Mouse (Mus musculus) neutrophil, adult 5-6 weeks (primary cell): ENCODE measurements around the gene Nme7. TPM values are rescaled to one million over a fixed set of nuclear protein-coding genes. Genes with fewer than 3 reads are reported as not detected.

ENCODE experiments used
- ATAC-seq: fragments of 151-379, 151-347 bp; 2 replicates; pipeline ENCODE4 v1.8.0; 2017; ENCODE audit warnings: mild to moderate bottlenecking, moderate TSS enrichment; ENCODE audit not compliant: insufficient number of reproducible peaks, poor library complexity, low FRiP score, severe bottlenecking; ENCODE audit errors: extremely low read depth
- total RNA-seq: library from RNA; stranded (forward); fragments of 200-1000 nt; gene quantifications from 2 replicates; pipeline ENCODE4 v1.2.3, GENCODE M21; 2017

Gene Nme7
- total RNA-seq, 1 experiment from 2014 or later, result 21.6 TPM

DNA sequence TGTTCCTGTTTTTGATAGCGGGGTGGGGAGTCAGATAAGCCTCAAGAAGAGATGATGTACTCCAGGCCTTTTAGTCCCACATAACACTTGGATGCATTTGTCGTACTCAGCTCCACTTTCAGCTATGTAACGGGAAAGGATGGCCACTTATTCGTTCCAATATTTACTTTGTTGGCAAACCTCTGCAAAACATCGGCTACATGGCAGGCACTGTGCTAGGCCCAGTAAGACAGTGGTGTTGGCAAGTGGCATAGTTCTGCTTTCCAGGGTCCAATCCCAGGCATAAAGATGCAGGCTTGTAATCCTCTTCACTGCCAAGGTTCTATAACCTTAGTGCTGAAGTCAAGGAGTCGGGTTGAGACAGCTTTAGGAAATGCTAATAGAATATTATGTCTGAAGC lies 170.4 kb downstream of the Nme7 start:
- ATAC-seq, result no peak

DNA sequence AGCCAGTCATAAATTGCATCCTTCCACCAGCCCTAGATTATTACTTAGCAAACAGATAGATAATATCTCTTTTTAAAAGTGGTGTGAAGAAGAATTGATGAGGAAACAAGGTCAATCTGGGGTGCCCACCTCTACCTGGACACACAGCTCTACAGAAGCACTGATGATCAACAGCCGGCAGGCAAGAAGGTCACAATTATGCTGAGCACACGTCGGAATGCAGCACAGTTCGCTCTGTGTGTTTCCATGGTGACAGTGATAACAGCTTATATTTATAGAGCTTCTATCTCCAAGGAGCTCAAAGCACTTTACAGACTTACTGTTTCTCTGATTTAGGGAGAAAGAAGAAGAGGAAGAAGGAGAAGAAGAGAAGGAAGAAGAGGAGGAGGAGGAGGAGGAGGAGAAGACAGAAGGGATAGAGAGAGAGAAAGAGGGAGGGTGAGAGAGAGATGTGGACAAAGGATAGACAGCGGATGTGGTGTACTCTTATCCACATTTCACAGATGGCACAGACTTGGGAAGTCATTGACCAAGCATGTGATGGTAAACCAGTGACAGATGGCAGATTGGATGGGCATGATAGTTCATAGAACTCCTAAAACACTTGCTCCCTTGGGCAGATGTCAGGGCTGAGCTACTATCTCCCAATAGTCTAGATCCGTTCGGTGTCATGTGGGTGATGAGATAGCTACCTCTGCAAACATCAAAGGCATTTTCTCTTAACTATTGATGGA lies 171.0 kb downstream of the Nme7 start:
- ATAC-seq, result no peak

- no peak for ATAC-seq
Observed at GRCm38 (mm10) chr1:164475895-164476294, 172.0 kb downstream of the Nme7 start.

GRCm38 (mm10) chr1:164480755-164481644 lies 177.1 kb downstream of the Nme7 start:
- ATAC-seq, result no peak

DNA sequence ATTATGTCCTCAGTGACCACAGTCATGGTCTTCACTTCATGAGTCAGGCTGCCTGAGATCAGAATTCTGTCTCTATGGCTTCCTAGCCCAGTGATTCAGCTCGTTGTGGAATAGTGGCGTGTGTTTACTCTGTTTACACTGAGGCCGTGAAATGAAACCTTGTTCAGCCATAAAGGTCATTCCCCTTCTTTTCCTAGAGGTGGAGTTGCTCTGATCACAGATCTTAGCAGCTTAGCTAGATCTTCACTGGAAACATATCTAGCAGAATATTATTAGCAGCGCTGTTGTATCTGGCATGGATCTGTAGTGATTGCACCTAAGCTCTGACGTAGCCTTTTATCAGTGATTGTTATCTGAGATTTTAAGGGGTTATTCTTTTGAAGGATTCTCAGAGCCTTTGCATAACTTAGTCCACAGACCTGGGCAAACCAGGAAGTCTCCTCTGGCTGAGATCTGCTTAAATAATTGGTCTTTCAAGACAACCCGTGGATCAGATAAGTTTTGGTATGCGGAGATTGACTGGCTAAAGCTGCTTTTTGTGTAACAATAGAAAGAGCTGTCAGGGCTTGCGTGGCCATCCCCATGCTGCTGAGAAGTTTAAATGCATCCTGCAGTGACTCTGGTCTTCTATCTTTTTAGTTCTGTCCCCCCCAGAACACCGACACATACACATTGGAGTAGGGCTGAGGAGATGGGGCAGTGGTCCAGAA lies 177.9 kb downstream of the Nme7 start:
- ATAC-seq, result no peak

GRCm38 (mm10) chr1:164482833-164483232 lies 178.9 kb downstream of the Nme7 start:
- ATAC-seq, result no peak

DNA sequence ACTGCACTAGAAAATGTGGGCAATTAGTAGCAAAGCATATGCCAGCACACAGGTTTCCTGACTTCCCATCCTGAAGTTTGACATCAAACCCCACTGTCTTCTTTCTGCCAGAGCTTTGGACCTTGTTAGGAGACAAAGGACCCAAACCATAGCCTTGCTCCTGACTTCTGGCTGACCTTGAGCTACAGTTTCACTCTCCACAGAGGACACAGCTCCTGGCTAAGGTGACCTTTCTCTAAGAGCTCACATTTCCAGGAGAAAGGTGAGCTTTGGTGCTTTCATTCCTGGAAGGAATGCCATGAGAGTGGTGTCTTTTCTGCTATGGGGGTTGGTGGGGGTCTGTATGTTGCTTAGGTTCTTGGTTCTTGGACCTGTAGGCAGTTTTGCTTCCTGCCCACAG lies 179.8 kb downstream of the Nme7 start:
- ATAC-seq, result no peak

Other genes starting within 250 kb of the Nme7 start
- gene Sell, start 242.1 kb upstream of the Nme7 start, total RNA-seq, result 1,314 and 1,317 TPM in 2 replicates
- 9.2 and 10.0 TPM in 2 replicates for gene Selp, start 188.9 kb upstream of the Nme7 start, total RNA-seq
- 23.7 and 25.5 TPM in 2 replicates for gene F5, start 152.3 kb upstream of the Nme7 start, total RNA-seq
- gene Slc19a2, start 55.1 kb upstream of the Nme7 start, total RNA-seq, result 3.7 and 8.1 TPM in 2 replicates
- 10.2 and 11.3 TPM in 2 replicates for gene Ccdc181, start 28.5 kb upstream of the Nme7 start, total RNA-seq
- gene Blzf1, start 3.4 kb downstream of the Nme7 start, total RNA-seq, result 21.0 and 31.7 TPM in 2 replicates
- 14.7 and 16.5 TPM in 2 replicates for gene Atp1b1, start 154.2 kb downstream of the Nme7 start, total RNA-seq